Mouse (Mus musculus) kidney, adult 2 months (tissue): Measurements from ENCODE around the gene Lrrc8c. TPM values are rescaled to one million over a fixed set of nuclear protein-coding genes. Genes with fewer than 3 reads are reported as not detected.
A peak's percentile ranks its signal among the peaks of the same experiment; 100 is the strongest.

Source experiments
- DNase-seq: peaks from one replicate; pipeline ENCODE4 v3.0.0; 2021
- H3K27ac ChIP-seq: fragments of 200-500 bp; 2 replicates; pipeline ENCODE4 v1.5.1; 2012; ENCODE audit warnings: low read depth, low read length, control low read depth, inconsistent platforms; ENCODE audit not compliant: insufficient read depth
- H3K27me3 ChIP-seq: fragments of 200-500 bp; replicated peaks from 2 replicates; pipeline ENCODE4 v1.6.1; 2012; ENCODE audit warnings: mild to moderate bottlenecking, moderate library complexity, low read length, inconsistent platforms; ENCODE audit not compliant: control insufficient read depth, insufficient read depth
- H3K36me3 ChIP-seq: fragments of 200-500 bp; 2 replicates; pipeline ENCODE4 v1.6.1; 2012; ENCODE audit warnings: mild to moderate bottlenecking, moderate library complexity, low read length, inconsistent platforms; ENCODE audit not compliant: control insufficient read depth, insufficient read depth
- H3K4me1 ChIP-seq: fragments of 200-500 bp; 2 replicates; pipeline ENCODE4 v1.6.1; 2011; ENCODE audit warnings: low read length; ENCODE audit not compliant: control insufficient read depth, insufficient read depth
- H3K4me3 ChIP-seq: fragments of 200-500 bp; 2 replicates; pipeline ENCODE4 v1.5.1; 2011; ENCODE audit warnings: mild to moderate bottlenecking, low read depth, low read length, control low read depth; ENCODE audit not compliant: insufficient read depth
- CTCF ChIP-seq: fragments of 200-500 bp; conservative IDR thresholded peaks from 2 replicates; pipeline ENCODE4 v1.5.1; 2011; ENCODE audit warnings: low read depth, mild to moderate bottlenecking, control low read depth, low read length, moderate library complexity, mixed read lengths; ENCODE audit not compliant: insufficient read depth, insufficient read length
- POLR2A ChIP-seq: fragments of 200-500 bp; IDR thresholded peaks from one replicate; pipeline ENCODE4 v1.6.1; 2011; ENCODE audit warnings: low read depth, low read length, control low read depth
- WGBS: fragments of 180-500 bp; shearing (Covaris S2); methylation state at CpG from one replicate; pipeline ENCODE4 v1.1.7; 2018; 5-methylcytosine and 5-hydroxymethylcytosine counted together
- polyA plus RNA-seq: library from polyadenylated mRNA; depleted of rRNA; stranded (reverse); fragments of >200 nt; gene quantifications from 2 replicates; pipeline ENCODE4 v1.2.3, GENCODE M21; 2012

Lrrc8c gene
- polyA plus RNA-seq, 1 experiment, result 13.6 TPM

DNA sequence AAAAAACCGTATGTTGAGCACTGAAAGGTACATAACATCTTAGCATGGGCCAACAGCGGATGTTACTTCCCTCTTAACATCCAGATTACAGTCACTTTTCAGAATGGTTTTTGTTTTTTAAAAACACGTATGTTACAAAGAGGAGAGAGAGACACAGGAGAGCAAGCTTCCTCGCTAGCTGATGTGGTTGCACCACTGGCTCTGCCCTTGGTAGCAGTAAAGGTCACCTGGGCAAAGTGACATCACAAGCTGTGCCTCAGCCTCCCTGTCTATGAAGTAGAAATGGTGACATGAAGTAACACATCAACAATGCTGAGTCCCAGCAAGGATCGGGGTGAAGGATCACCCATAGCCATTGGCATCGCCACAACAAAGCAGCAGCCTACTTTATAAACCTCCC lies 10.4 kb upstream of the Lrrc8c start:
- H3K4me1 ChIP-seq, result no peaks in the 10 kb centered on the region
- no peak overlapping the region for H3K27ac ChIP-seq
- TF ChIP-seq CTCF (no peak), POLR2A (no peak)
- no peaks in the 10 kb centered on the region for H3K27me3 ChIP-seq
- no peak for DNase-seq
- no peaks in the 10 kb centered on the region for H3K36me3 ChIP-seq
- no peak overlapping the region for H3K4me3 ChIP-seq
- 97% methylated on average over 6 of the region's 6 CpGs for WGBS

DNA sequence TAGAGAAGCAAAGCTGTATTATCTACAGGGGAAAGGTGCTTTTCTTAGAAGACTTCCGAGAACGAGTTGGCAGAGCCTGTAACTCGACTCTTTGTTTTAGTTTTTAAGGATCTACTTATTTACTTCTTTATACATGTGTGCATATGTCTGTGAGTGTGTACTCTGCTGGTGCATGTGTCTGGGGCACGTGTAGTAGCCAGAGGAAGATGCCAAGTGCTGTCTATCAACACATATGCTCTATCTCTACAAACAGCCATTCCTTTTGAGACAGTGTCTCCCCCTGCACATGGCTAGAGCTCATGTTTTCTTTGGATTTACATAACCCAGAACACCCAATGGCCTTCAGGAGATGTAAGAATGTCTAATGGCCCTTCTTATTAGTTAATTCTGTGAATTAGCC lies 6.9 kb upstream of the Lrrc8c start:
- Histone ChIP-seq H3K4me3 (no peak overlapping the region), H3K4me1 (no peaks in the 10 kb centered on the region), H3K36me3 (no peaks in the 10 kb centered on the region), H3K27ac (no peak overlapping the region), H3K27me3 (no peaks in the 10 kb centered on the region)
- WGBS, result 53% methylated on average over 4 of the region's 4 CpGs
- DNase-seq, result no peak
- TF ChIP-seq CTCF (no peak), POLR2A (no peak)

DNA sequence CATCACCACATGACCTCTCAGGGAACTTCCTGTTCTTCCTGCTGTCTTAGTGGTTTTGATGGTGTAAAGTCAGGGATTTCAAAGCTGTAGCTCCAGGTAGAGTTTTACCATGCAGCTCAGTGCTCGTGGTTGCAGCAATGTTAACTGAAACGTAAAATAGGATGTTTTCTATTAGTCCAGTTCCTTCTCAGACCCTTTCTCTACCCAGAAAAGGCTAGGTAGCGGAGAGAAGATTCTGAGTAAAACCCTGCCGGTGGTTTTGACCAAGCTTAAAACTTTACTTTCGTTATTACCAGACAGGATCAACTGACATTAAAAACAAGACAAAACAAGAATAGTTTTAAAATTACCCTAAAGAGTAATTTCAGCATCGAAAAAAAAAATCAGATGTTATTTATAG lies 3.7 kb upstream of the Lrrc8c start:
- 0 out of 2 replicates have a peak, but pooled peaks cover 3% of the 10 kb centered on the region for H3K4me1 ChIP-seq
- no peak overlapping the region for H3K4me3 ChIP-seq
- no peak for DNase-seq
- H3K27me3 ChIP-seq, result no peaks in the 10 kb centered on the region
- no peaks in the 10 kb centered on the region for H3K36me3 ChIP-seq
- 73% methylated on average over 6 of the region's 6 CpGs for WGBS
- no peak overlapping the region for H3K27ac ChIP-seq
- TF ChIP-seq CTCF (no peak), POLR2A (no peak)

DNA sequence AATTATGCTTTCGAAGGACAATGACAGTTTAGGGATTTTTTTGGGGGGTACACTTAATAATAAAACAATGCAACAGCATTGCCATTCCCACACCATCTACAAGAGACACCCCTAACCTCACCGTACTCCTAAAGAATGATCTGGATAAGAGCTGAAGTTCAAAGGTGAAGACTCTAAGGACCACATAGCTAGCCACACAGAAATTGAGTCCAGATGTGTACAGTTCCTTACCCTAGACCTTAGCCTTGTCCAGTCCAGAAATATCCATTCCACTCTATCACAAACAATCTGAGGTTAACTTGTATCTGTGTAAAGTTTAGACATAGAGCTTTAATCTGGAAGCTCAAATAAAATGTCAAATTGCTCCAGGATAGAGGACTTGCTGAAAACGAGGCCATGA lies 2.9 kb upstream of the Lrrc8c start:
- Histone ChIP-seq H3K27me3 (no peaks in the 10 kb centered on the region), H3K4me3 (no peak overlapping the region), H3K36me3 (no peaks in the 10 kb centered on the region), H3K4me1 (0 out of 2 replicates have a peak, but pooled peaks cover 3% of the 10 kb centered on the region), H3K27ac (no peak overlapping the region)
- DNase-seq, result no peak
- TF ChIP-seq CTCF (no peak), POLR2A (no peak)
- WGBS, result 70% methylated on average over 3 of the region's 3 CpGs

DNA sequence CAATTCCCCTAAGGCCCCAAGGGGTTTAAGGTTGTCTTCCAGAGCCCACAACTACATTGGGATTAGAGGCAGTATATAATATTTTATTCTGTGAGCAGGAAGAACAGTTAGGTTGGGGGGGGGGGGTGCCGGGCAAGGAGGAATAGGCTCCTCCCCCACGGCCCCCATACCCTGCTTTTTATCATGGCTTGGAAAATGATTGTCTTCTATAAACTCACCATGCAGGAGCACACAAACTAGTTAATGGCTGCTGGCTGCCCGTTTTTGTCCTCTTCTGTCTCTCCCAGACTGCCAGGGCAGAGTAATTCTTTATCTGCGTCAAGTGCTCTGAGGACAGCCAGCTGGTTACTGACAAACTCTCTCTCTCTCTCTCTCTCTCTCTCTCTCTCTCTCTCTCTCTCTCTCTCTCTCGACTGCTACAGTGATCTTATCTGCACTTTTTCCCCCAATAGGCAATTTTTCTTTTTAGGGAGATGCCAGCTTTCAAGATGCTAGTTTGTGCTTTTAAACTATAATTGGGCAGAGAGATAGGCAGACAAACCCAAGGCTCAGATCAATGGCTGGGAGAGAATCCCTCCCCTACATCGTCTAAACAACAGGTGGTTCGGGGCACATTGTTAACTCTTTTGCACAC lies 1.1 kb upstream of the Lrrc8c start:
- WGBS, result 22% methylated on average over 7 of the region's 7 CpGs
- Histone ChIP-seq H3K4me3 (peak overlapping the region; percentile 83; the same call in 1 of the 2 replicates), H3K4me1 (0 out of 2 replicates have a peak, but pooled peaks cover 3% of the 10 kb centered on the region), H3K27ac (no peak overlapping the region), H3K27me3 (no peaks in the 10 kb centered on the region), H3K36me3 (no peaks in the 10 kb centered on the region)
- TF ChIP-seq CTCF, result no peak
- no peak for TF ChIP-seq POLR2A
- DNase-seq, result no peak

DNA sequence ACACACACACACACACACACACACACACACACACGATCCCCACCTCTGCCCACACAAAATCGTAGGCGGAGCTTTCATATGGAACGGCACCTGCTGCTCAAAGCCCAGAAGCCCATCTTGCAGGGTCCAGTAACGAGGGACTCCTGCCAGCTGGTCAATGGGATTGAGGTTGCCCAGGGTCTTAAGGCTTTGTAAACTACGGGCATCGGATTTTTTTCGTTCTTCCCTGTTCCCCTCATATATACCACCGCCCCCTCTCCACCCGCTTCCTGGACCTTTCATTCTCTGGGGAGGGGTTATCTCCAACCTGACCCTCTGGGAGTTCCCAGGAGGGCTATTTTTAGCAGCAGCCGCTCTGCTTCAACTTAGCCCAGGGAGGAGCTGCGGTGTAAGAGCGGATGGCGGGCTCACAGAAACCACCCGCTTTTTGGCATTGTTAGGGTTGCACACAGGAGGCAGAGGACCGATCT lies 527 bp upstream of the Lrrc8c start:
- Histone ChIP-seq H3K27me3 (no peaks in the 10 kb centered on the region), H3K27ac (peak overlapping the region; percentile 53), H3K4me1 (0 out of 2 replicates have a peak, but pooled peaks cover 3% of the 10 kb centered on the region), H3K36me3 (no peaks in the 10 kb centered on the region), H3K4me3 (peak overlapping the region; percentile 83)
- WGBS, result 1% methylated on average over 16 of the region's 16 CpGs
- no peak for TF ChIP-seq CTCF
- no peak for TF ChIP-seq POLR2A
- no peak for DNase-seq

DNA sequence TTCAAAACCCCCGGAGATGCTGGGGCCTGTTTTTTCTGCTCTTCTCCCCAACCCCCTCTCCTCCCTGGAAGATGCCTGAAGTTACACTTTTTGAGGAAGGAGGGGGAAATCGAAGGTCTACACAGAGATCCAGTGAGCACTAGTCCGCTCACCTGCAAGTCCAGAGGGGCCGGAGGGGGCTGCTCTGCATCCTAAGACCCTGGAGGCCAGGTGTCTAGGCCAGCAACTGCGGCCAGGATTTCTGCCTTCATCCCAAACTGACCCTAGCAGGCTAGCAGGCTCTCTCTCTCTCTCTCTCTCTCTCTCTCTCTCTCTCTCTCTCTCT lies 750 bp downstream of the Lrrc8c start:
- 16% methylated on average over 5 of the region's 5 CpGs for WGBS
- no peaks in the 10 kb centered on the region for H3K27me3 ChIP-seq
- TF ChIP-seq CTCF, result no peak
- TF ChIP-seq POLR2A, result no peak
- peak overlapping the region; percentile 83 for H3K4me3 ChIP-seq
- peak overlapping the region; percentile 76 for H3K27ac ChIP-seq
- no peak for DNase-seq
- H3K4me1 ChIP-seq, result 0 out of 2 replicates have a peak, but pooled peaks cover 3% of the 10 kb centered on the region
- H3K36me3 ChIP-seq, result no peaks in the 10 kb centered on the region
